Mouse (Mus musculus): ENCODE results near the gene Dlx1. TPM values are rescaled to one million over a fixed set of nuclear protein-coding genes. Genes with fewer than 3 reads are reported as not detected.

The Dlx1 gene
- total RNA-seq, 2 experiments from 2014 or later = 0.09 TPM; not detected in 1

- intact Hi-C loops (cut with DNase I; ENCODE audit: low total_unique reads) = loop anchor here (10.0 kb wide), 1 partner anchor 389 kb away; no protein-coding TSS in a partner anchor
Measured at GRCm38 (mm10) chr2:71543948-71544347, 16.0 kb downstream of the Dlx1 start.

DNA sequence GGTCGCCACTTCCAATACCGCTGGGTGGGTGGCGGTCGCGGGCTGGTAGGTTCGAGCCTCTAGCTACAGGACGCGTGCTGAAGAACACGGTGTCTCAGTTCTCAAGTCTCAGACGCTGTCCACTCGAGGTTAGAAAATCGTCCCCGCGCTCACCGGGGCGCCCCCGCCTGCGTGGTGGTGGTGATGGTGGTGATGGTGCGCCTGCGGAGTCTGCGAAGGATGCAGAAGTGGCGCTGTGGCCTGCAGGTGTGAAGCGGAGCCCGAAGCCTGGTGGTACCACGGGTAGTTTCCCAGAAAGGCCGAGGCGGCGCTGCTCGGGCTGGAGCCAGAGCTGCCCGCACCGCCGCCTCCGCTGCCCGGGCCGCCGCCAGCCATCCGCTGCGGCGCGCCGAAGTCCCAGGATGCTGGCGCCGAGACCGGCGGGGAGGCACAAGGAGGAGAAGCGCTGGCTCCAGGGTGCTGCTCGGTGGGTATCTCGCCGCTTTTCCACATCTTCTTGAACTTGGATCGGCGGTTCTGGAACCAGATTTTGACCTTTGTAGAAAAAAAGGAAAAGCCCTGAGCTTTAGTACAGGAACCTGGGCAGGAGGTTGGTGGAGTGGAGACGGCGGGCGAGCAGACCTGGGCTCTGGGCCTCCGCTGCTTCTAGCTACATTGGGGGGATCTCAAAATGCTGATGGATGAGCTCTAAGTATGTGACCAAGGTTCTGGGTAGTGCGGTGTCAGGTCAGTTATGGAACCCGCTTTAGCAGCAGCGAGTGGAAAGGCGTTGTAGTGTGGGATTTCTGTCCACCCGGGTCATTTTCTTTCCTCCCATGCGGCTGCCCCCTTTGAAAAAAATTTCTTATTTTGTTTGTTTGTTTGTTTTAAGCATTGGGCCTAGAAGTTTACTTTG is 16.7 kb downstream of the Dlx1 start:
- intact Hi-C loops (cut with DNase I; ENCODE audit: low total_unique reads) = loop anchor here (5.0 to 10.0 kb wide), 2 partner anchors 292 to 390 kb away; no protein-coding TSS in a partner anchor

More at GRCm38 (mm10) chr2:71543948-71544347, 16.0 kb downstream of the Dlx1 start:
- DNase-seq = no peak

GRCm38 (mm10) chr2:71545401-71545881 is 17.5 kb downstream of the Dlx1 start:
- intact Hi-C loops (cut with DNase I; ENCODE audit: low total_unique reads) = loop anchor here (5.0 to 10.0 kb wide), 2 partner anchors 293 to 391 kb away; no protein-coding TSS in a partner anchor
- DNase-seq = no peak

More for the DNA sequence above, 16.7 kb downstream of the Dlx1 start:
- no peak for DNase-seq

- intact Hi-C loops (cut with DNase I; ENCODE audit: low total_unique reads) = loop anchor here (5.0 to 10.0 kb wide), 2 partner anchors 294 to 391 kb away; no protein-coding TSS in a partner anchor
- DNase-seq = no peak
Measured at GRCm38 (mm10) chr2:71545882-71546639, 18.1 kb downstream of the Dlx1 start.

- intact Hi-C loops (cut with DNase I; ENCODE audit: low total_unique reads) = loop anchor here (5.0 to 10.0 kb wide), 2 partner anchors 294 to 392 kb away; no protein-coding TSS in a partner anchor
- no peak for DNase-seq
Measured at GRCm38 (mm10) chr2:71546640-71547071, 18.7 kb downstream of the Dlx1 start, which contains the start of gene Dlx2. Dlx2 (minus strand) TSS chr2:71546754.

DNA sequence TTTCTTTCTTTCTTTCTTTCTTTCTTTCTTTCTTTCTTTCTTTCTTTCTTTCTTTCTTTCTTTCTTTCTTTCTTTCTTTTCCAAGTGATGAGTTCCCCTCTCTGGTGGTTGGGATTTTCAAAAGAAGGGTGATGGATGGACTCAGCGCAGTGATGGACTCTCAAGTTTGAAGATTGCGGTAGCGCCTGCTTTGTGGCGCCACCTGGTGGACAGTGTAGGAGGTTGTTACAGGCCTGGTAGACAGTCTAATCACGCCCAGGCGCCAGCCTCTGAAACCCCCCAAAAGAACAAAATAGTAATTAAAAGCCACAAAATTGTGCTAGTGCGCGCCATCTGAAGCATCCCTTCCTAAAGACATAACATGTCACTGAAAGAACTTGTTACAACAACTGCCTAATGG is 19.9 kb downstream of the Dlx1 start:
- intact Hi-C loops (cut with DNase I; ENCODE audit: low total_unique reads) = loop anchor here (5.0 to 10.0 kb wide), 2 partner anchors 296 to 393 kb away; no protein-coding TSS in a partner anchor
- peak; percentile 72 for DNase-seq

DNA sequence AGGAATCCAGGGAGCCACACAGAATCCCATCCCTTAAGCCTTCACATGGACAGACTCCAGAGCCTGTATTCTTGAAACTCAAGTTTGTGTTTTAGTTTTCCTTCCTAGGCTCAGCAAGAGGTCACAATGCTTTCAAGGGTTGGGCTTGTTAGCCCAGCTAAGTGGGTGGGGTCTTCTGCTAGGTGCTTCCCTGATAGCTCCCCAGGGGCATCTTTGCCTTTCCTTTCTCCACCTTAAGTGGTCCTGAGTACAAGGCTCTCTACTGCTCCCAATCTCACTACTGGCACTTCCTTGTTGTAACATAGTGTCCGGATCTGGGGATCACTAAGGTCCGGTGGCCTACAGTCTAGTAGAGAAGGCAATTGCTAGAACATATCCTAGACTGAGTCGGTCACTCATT is 22.4 kb downstream of the Dlx1 start:
- intact Hi-C loops (cut with DNase I; ENCODE audit: low total_unique reads) = no loop called here
- no peak for DNase-seq

GRCm38 (mm10) chr2:71551704-71552103 is 23.8 kb downstream of the Dlx1 start:
- intact Hi-C loops (cut with DNase I; ENCODE audit: low total_unique reads) = no loop called here
- DNase-seq = no peak

- no peak for DNase-seq
- intact Hi-C loops (cut with DNase I; ENCODE audit: low total_unique reads) = no loop called here
Measured at GRCm38 (mm10) chr2:71556071-71556470, 28.2 kb downstream of the Dlx1 start.

DNA sequence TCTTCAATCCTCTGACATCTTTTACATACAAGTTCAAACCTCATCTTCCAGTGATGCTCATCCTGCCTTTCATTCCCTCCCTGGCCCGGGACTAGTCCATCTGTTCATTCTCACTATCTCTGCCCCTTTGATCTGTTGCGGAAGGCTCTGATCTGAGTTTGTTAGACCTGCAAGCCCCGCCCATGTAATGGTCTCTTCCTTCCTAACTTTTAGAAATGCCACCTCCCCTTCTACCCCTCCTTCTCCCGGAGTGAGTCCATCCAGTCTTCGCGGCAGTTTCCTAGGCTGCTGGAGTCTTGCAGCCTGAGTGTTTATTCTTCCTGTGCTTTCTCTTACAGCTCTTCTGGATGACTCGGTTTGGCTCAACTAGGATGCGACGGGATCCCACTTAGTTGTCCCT is 38.6 kb downstream of the Dlx1 start:
- DNase-seq = no peak
- intact Hi-C loops (cut with DNase I; ENCODE audit: low total_unique reads) = no loop called here

- intact Hi-C loops (cut with DNase I; ENCODE audit: low total_unique reads) = no loop called here
- DNase-seq = no peak
Measured at GRCm38 (mm10) chr2:71573736-71574135, 45.8 kb downstream of the Dlx1 start.

DNA sequence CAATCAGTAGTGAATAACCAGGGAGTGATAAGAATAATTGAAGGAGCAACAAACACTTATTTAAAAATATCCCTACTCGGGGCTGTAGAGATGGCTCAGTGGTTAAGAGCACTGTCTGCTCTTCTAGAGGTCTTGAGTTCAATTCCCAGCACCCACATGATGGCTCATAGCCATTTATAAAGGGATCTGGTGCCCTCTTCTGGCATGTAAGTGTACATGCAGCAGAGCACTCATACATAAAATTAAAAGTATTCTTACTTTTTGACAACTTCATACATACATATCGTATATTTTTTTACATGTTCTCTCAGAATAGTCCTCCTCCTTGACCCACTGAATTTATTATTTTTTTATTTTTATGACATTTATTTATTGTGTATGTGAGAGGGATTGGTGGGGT is 49.1 kb downstream of the Dlx1 start:
- intact Hi-C loops (cut with DNase I; ENCODE audit: low total_unique reads) = no loop called here

DNA sequence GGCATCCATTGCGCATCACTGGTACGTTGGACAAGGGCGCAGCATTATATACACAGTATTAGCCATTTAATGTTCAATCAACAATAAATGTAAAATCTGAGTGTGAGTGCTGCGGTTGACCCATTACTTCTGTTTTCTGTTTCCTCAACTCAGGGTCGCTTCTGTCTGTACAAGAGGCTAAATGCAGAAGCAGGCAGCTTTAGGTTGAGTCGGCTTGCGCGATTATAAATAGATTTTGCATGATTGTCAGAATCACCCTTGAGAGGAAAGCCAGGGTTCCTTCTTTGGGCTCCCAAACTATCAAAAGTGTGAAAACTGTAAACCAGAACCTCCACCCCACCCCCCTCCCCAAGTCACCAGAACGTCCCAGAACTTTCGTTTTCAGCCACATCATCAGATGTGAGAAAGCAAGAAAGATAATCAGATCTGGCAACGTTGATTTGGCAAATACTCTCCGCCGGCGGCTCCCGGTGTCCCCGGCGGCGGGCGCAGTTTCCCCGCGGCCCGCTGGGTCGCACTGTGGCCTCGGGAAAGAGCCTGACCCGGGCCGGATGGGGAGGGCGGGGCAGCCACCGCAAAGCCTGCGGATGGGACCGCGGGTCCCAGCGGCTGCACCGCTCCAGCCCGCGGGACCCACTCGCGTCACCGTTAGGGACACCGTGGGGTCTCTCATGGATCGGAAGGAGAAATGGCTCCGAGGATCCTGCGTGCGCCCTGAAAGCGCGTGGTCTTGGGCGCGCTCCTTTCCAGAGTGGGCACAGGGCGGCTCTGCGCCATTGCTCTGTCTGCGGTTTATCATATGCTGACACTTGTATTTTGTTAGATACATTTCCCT is 52.9 kb downstream of the Dlx1 start:
- peak; percentile 67 for DNase-seq
- intact Hi-C loops (cut with DNase I; ENCODE audit: low total_unique reads) = no loop called here

More for the DNA sequence above, 49.1 kb downstream of the Dlx1 start:
- no peak for DNase-seq

DNA sequence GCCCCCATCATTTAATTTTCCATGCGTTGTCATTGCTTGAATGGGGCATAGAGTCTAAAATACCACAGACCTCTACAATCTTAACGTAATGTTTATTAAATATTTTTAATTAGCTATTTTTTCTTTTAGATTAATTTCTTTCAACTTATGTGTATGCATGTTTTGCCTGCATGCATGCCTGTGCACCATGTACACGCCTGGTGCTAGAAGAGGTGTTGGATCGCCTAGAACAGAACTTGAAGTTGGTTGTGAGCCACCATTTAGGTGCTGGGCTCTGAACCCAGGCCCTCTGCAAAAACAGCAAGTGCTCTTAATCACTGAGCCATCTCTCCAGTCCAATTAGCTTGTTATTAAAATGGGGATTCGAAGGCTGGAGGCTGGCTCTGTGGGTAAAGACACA is 53.6 kb downstream of the Dlx1 start:
- intact Hi-C loops (cut with DNase I; ENCODE audit: low total_unique reads) = no loop called here
- DNase-seq = no peak

Other genes starting within 250 kb of the Dlx1 start
- 100 to 1,000 TPM; 309 to 389 TPM for gene Slc25a12, start 160.4 kb upstream of the Dlx1 start, total RNA-seq (2021)
- 10 to 100 TPM; 12.7 to 14.1 TPM for gene Hat1, start 139.2 kb upstream of the Dlx1 start, total RNA-seq (2021)
- gene Metap1d, start 74.8 kb upstream of the Dlx1 start, total RNA-seq (2021) = 10 to 100 TPM; 20.0 to 24.8 TPM
- under 1 TPM in 1 of 2 experiments, not detected in 1; 0.10 TPM for gene Dlx2, start 18.6 kb downstream of the Dlx1 start, total RNA-seq (2021)
- 10 to 100 TPM; 33.2 to 40.0 TPM for gene Itga6, start 217.5 kb downstream of the Dlx1 start, total RNA-seq (2021)